Mouse (Mus musculus) small intestine, adult 2 months (tissue): ENCODE data around the gene Map3k21.

ENCODE experiments used
- CTCF ChIP-seq: fragments of 200-500 bp; IDR thresholded peaks from 2 replicates; pipeline ENCODE4 v1.5.1; 2012; ENCODE audit warnings: low read depth, mild to moderate bottlenecking, control low read depth, inconsistent platforms, low read length, moderate library complexity, mixed read lengths; ENCODE audit not compliant: insufficient replicate concordance, insufficient read length; ENCODE audit errors: extremely low read depth
- POLR2A ChIP-seq: fragments of 200-500 bp; IDR thresholded peaks from 2 replicates; pipeline ENCODE4 v1.6.1; 2012; ENCODE audit warnings: low read depth, mild to moderate bottlenecking, control low read depth, inconsistent platforms, low read length, moderate library complexity

DNA sequence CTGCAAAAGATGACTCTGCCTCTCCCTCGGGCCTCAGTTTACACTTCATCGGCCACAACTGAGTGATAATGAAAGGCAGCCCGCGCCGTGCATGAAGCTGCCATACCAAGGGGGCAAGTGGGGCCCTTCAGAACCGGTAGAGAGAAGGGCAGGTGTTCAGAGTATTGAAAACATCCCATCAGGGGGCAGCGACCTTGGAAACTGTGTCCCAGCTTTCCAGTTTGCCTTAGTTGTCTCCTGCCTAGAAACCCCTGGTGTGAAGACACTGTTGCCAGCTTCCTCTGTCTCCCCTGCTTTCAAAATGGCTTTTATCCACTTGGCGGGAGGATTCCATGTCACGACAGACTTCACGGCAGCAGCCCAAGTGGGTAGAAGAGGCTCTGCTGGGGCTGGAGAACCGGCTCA is 53.6 kb downstream of the Map3k21 start:
- no peak for TF ChIP-seq CTCF
- no peak for TF ChIP-seq POLR2A
